Mouse (Mus musculus): Measurements from ENCODE around the gene Sdk2. TPM values are rescaled to one million over a fixed set of nuclear protein-coding genes. Genes with fewer than 3 reads are reported as not detected.

The Sdk2 gene
- polyA plus RNA-seq, 1 experiment, result 1.2 TPM

DNA sequence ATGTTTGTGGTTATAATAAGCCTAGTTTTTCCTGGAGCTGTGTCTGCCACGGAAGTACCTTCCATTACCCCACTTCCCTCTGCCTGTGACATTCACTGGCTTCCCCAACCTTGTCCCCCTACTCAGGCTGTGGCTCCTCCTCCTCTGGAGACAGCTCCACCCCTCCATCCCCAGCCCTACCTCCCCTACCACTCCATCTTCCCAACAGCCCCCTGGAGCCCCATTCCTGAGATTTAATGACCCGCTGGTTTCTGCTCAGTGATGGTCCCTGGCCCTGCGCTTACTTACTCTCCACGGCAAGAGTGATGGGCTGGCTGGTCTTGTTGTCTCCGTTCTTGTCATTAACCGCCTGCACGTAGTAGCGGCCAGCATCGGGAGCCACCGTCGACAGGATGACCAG is 181.9 kb downstream of the Sdk2 start:
- Histone ChIP-seq H3K4me3 (replicated peaks; ENCODE audit: extremely low read depth, low read depth, low read length) (no peak overlapping the region), H3K4me1 (ENCODE audit: control insufficient read depth, insufficient read depth, low read length) (no peaks in the 10 kb centered on the region)
- no peak for TF ChIP-seq POLR2A (IDR thresholded peaks at IDR 0.05; ENCODE audit: borderline replicate concordance, extremely low read depth, low read depth, low read length)
- 77% methylated on average over 11 of the region's 11 CpGs for WGBS
- DNase-seq, result no peak

DNA sequence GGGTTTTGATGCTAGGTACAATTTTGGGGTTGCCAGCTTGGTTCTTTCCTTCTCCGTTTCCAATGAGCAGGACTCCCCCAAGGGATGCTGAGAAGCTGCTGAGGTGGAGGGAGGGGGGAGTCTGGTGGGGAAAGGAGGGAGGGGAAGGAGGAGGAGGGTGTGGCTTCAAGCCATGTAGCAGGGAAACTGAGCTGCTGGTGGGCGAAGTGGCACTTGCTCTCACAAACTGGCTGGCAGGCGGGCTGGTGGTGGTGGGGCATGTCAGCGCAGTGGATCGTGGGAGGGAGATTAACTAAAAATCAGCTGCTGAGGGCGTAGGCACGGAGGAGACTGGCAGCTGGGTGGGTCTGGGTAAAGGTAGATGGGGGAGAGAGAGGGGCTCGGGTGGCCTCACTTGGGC is 183.8 kb downstream of the Sdk2 start:
- TF ChIP-seq CTCF (IDR thresholded peaks at IDR 0.05; ENCODE audit: insufficient read depth, low read length), result no peak
- no peak for TF ChIP-seq POLR2A (IDR thresholded peaks at IDR 0.05; ENCODE audit: borderline replicate concordance, extremely low read depth, low read depth, low read length)
- H3K4me3 ChIP-seq (replicated peaks; ENCODE audit: extremely low read depth, low read depth, low read length), result no peak overlapping the region
- no peaks in the 10 kb centered on the region for H3K4me1 ChIP-seq (ENCODE audit: control insufficient read depth, insufficient read depth, low read length)
- WGBS, result 77% methylated on average over 8 of the region's 8 CpGs
- DNase-seq, result no peak

DNA sequence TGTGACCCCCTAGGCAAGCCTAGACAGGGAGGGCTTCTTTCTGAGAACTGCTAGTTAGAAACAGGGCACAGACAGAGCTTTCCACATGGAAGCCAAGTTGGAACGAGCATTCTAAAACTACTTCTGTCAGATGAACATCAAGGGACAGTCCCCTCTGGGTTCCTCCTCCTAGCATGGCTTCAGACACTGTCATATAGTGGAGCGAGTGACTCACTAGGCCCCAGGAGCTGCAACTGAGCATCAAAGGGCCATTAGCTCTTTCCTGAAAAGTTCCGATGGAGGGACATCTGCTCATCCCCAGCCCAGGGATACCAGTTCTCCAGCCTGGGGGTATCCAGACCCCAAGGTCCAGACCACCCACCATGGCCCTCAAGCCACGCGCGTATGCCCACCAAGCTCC is 185.0 kb downstream of the Sdk2 start:
- H3K4me3 ChIP-seq (replicated peaks; ENCODE audit: extremely low read depth, low read depth, low read length), result no peak overlapping the region
- 93% methylated on average over 6 of the region's 6 CpGs for WGBS
- H3K4me1 ChIP-seq (ENCODE audit: control insufficient read depth, insufficient read depth, low read length), result no peaks in the 10 kb centered on the region
- TF ChIP-seq POLR2A (IDR thresholded peaks at IDR 0.05; ENCODE audit: borderline replicate concordance, extremely low read depth, low read depth, low read length) (no peak), CTCF (IDR thresholded peaks at IDR 0.05; ENCODE audit: insufficient read depth, low read length) (no peak)
- no peak for DNase-seq

DNA sequence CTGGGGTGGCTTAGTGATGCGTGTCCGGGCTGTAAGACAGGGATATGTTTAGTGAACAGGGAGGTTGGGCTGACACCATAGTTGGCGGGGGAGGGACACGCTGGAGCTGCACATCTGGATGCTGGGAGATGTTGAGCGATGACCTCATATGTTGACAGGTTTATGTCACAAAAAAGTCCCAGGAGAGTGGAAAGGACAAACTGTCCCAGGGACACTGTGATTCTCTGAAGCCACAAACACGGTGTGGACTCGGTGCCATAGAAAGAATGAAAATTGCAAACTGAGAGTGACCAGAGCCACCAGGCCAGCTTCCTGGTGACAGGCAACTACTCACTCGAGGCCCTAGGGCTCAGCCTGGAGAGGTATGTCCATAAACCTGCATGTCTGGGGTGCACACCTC is 199.8 kb downstream of the Sdk2 start:
- WGBS, result 79% methylated on average over 8 of the region's 8 CpGs
- TF ChIP-seq POLR2A (IDR thresholded peaks at IDR 0.05; ENCODE audit: borderline replicate concordance, extremely low read depth, low read depth, low read length) (no peak), CTCF (IDR thresholded peaks at IDR 0.05; ENCODE audit: insufficient read depth, low read length) (no peak)
- Histone ChIP-seq H3K4me3 (replicated peaks; ENCODE audit: extremely low read depth, low read depth, low read length) (no peak overlapping the region), H3K4me1 (ENCODE audit: control insufficient read depth, insufficient read depth, low read length) (no peaks in the 10 kb centered on the region)
- no peak for DNase-seq

DNA sequence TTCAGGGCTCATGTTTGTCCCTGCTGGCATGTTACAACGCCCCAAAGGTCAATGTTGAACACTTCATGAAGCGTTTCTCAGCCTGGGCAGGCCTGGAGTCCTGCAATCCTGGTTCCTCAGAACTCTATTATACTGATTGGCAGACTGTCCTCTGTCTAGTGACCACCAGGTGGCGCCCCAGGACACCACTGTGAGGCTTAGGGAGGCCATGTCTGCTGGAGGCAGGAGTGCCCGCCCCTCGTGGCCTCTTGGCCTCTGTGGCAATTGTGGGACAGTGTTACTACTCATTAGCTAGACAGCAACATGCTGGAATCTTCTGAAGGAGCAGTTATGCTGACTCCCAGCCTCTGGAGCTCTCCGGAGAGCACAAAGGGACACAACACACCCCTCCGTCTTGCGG is 201.2 kb downstream of the Sdk2 start:
- TF ChIP-seq CTCF (IDR thresholded peaks at IDR 0.05; ENCODE audit: insufficient read depth, low read length) (peak; percentile 70), POLR2A (IDR thresholded peaks at IDR 0.05; ENCODE audit: borderline replicate concordance, extremely low read depth, low read depth, low read length) (no peak)
- Histone ChIP-seq H3K4me1 (ENCODE audit: control insufficient read depth, insufficient read depth, low read length) (no peaks in the 10 kb centered on the region), H3K4me3 (replicated peaks; ENCODE audit: extremely low read depth, low read depth, low read length) (no peak overlapping the region)
- DNase-seq, result peak; percentile 73
- 33% methylated on average over 8 of the region's 8 CpGs for WGBS

DNA sequence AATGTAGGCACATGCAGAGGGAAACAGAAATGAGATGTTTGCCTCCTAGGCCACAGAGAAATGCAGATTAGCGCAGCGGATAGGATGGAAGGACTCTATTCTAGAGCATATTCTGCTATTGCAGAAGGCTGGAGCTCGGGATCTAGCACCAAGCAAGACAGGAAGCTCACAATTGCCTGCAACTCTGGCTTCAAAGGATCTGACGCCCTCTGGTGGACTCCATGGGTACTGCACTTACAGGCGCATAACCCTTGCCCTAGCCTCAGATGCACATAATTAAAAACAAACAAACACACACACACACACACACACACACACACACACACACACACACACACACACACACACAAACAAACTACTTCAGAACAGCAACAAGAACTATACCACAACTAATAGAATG is 203.4 kb downstream of the Sdk2 start:
- WGBS, result 75% methylated on average over 5 of the region's 5 CpGs
- TF ChIP-seq POLR2A (IDR thresholded peaks at IDR 0.05; ENCODE audit: borderline replicate concordance, extremely low read depth, low read depth, low read length) (no peak), CTCF (IDR thresholded peaks at IDR 0.05; ENCODE audit: insufficient read depth, low read length) (peak; percentile 57)
- Histone ChIP-seq H3K4me3 (replicated peaks; ENCODE audit: extremely low read depth, low read depth, low read length) (no peak overlapping the region), H3K4me1 (ENCODE audit: control insufficient read depth, insufficient read depth, low read length) (no peaks in the 10 kb centered on the region)
- no peak for DNase-seq

DNA sequence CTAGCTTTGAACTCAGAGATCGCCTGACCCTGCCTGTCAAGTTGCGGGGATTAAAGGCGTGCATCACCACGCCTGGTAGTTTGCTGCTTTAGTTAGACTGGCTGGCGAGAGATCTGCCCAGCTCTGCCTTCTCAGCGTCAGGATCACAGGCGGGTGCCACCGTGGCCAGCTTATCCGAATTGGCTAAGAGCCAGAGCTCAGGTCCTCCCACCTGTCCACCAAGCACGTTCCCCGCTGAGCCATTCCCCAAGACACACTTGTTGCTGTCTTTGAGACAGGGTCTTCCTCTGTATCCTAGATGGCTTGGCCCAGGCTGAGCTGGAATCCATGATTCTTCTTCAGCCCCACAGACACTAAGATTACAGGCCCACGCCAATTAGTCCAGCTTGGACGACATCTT is 211.2 kb downstream of the Sdk2 start:
- DNase-seq, result no peak
- WGBS, result 80% methylated on average over 13 of the region's 13 CpGs
- Histone ChIP-seq H3K4me3 (replicated peaks; ENCODE audit: extremely low read depth, low read depth, low read length) (no peak overlapping the region), H3K4me1 (ENCODE audit: control insufficient read depth, insufficient read depth, low read length) (no peaks in the 10 kb centered on the region)
- TF ChIP-seq CTCF (IDR thresholded peaks at IDR 0.05; ENCODE audit: insufficient read depth, low read length), result no peak
- no peak for TF ChIP-seq POLR2A (IDR thresholded peaks at IDR 0.05; ENCODE audit: borderline replicate concordance, extremely low read depth, low read depth, low read length)

DNA sequence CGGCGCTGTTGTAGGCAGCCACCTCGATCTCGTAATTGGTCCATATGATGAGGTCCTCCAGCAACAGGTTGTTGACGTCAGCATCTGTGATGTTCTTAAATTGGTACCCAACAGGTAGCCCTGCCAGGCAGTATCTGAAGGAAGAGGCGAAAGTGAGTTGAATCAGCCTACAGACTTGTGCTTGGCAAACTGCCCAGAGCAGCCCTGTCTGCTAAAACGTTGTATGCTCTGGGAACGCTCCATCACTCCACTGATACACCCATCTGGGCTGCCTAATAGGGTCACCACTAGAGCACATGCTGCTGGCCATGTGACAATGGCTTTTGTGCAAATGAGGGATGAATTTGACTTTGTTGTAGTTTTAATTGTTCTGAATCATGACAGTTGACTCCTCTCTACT is 215.1 kb downstream of the Sdk2 start:
- Histone ChIP-seq H3K4me1 (ENCODE audit: control insufficient read depth, insufficient read depth, low read length) (no peaks in the 10 kb centered on the region), H3K4me3 (replicated peaks; ENCODE audit: extremely low read depth, low read depth, low read length) (no peak overlapping the region)
- TF ChIP-seq CTCF (IDR thresholded peaks at IDR 0.05; ENCODE audit: insufficient read depth, low read length) (no peak), POLR2A (IDR thresholded peaks at IDR 0.05; ENCODE audit: borderline replicate concordance, extremely low read depth, low read depth, low read length) (no peak)
- WGBS, result 80% methylated on average over 8 of the region's 8 CpGs
- DNase-seq, result no peak

DNA sequence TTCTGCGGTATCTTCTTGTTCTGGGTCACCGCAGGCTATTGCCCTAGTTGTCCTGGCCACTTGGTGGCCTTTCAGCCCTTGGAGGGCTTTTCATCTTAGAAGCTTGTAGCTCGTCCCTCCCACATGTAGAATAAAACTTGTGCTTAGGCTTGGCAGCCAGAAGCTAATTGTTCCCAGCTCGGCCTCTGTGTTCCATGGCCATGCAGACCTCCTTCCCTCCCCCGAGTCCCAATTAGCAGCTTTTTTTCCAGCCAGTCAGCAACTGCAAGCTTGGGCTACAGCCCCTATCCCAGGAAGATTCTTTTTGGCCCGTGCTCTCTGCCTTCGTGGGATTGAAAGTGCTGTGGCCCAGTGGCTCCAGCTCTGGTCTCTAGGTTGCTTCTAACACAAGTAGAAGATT is 217.5 kb downstream of the Sdk2 start:
- no peak for DNase-seq
- TF ChIP-seq POLR2A (IDR thresholded peaks at IDR 0.05; ENCODE audit: borderline replicate concordance, extremely low read depth, low read depth, low read length) (no peak), CTCF (IDR thresholded peaks at IDR 0.05; ENCODE audit: insufficient read depth, low read length) (no peak)
- 73% methylated on average over 7 of the region's 7 CpGs for WGBS
- no peak overlapping the region for H3K4me3 ChIP-seq (replicated peaks; ENCODE audit: extremely low read depth, low read depth, low read length)
- no peaks in the 10 kb centered on the region for H3K4me1 ChIP-seq (ENCODE audit: control insufficient read depth, insufficient read depth, low read length)

DNA sequence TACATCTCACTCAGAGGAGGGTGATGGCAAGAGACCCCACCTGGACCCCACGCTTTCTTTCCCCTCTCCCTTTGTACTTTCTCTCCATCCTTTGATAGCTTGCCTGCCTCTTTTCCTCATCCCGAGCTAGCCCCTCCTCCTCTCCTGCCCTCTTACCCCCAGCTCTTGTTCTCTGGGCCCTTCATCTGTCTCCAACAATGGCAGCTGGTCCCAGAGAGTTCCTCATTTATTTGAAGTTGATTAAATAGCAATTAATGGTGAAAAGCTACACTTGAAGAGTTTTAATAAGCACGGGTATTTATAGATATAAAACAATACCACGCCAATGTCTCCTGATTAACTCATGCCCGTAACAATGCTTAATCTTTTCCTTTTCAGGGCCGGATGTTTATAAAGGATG is 222.9 kb downstream of the Sdk2 start:
- H3K4me1 ChIP-seq (ENCODE audit: control insufficient read depth, insufficient read depth, low read length), result no peaks in the 10 kb centered on the region
- H3K4me3 ChIP-seq (replicated peaks; ENCODE audit: extremely low read depth, low read depth, low read length), result no peak overlapping the region
- TF ChIP-seq POLR2A (IDR thresholded peaks at IDR 0.05; ENCODE audit: borderline replicate concordance, extremely low read depth, low read depth, low read length), result no peak
- 61% methylated on average over 6 of the region's 6 CpGs for WGBS
- DNase-seq, result no peak

DNA sequence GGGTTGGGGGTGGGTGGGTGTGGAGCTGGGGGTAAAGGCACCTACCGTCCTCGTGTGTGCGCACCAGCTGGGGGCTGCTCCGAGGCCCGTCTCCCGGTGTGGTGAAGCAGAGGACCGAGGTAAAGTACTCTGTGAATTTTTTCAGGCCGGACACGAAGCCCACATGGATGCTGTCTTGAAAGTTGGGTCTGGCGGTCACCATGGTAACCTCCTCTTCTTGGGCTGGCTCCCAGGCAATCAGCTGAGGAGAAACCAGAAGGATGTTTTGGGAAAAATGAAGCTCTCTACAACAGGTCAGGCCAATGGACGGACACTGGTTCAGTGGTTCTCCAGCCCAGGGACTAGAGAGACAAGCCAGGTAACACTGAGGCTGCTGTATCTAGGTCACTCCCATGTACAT is 224.0 kb downstream of the Sdk2 start:
- no peaks in the 10 kb centered on the region for H3K4me1 ChIP-seq (ENCODE audit: control insufficient read depth, insufficient read depth, low read length)
- TF ChIP-seq POLR2A (IDR thresholded peaks at IDR 0.05; ENCODE audit: borderline replicate concordance, extremely low read depth, low read depth, low read length) (no peak), CTCF (IDR thresholded peaks at IDR 0.05; ENCODE audit: insufficient read depth, low read length) (no peak)
- DNase-seq, result no peak
- H3K4me3 ChIP-seq (replicated peaks; ENCODE audit: extremely low read depth, low read depth, low read length), result no peak overlapping the region
- 93% methylated on average over 11 of the region's 11 CpGs for WGBS

Measured in lung, adult 2 months (tissue).